Mouse (Mus musculus) neural tube, embryonic 15.5 days (tissue): ENCODE measurements around the gene Faap100. TPM values are rescaled to one million over a fixed set of nuclear protein-coding genes. Genes with fewer than 3 reads are reported as not detected.
"Not testable (repeated sequence)": the region's sequence is repeated elsewhere in the genome, so short reads cannot be mapped to it uniquely, and the experiment has no call there.

Source experiments
- ATAC-seq: fragments of 200-750 bp; cut with Nextera tagmentation; 2 replicates; pipeline ENCODE4 v1.8.0; 2017; ENCODE audit warnings: mild to moderate bottlenecking, moderate TSS enrichment, moderate library complexity; ENCODE audit not compliant: low FRiP score
- H3K27ac ChIP-seq: fragments of 300-500 bp; sonication (generic); replicated peaks from 2 replicates; pipeline ENCODE4 v1.5.1; 2015; ENCODE audit warnings: mild to moderate bottlenecking, inconsistent platforms
- H3K27me3 ChIP-seq: fragments of 300-500 bp; sonication (generic); replicated peaks from 2 replicates; pipeline ENCODE4 v1.6.1; 2015; ENCODE audit warnings: inconsistent platforms
- H3K36me3 ChIP-seq: fragments of 300-500 bp; sonication (generic); 2 replicates; pipeline ENCODE4 v1.6.1; 2015; ENCODE audit warnings: inconsistent platforms
- H3K4me1 ChIP-seq: fragments of 300-500 bp; sonication (generic); 2 replicates; pipeline ENCODE4 v1.6.1; 2015; ENCODE audit warnings: inconsistent platforms
- H3K4me2 ChIP-seq: fragments of 300-500 bp; sonication (generic); 2 replicates; pipeline ENCODE4 v1.6.1; 2015; ENCODE audit warnings: inconsistent platforms, mild to moderate bottlenecking, moderate library complexity
- H3K4me3 ChIP-seq: fragments of 300-500 bp; sonication (generic); replicated peaks from 2 replicates; pipeline ENCODE4 v1.5.1; 2015; ENCODE audit warnings: mild to moderate bottlenecking, inconsistent platforms
- H3K9ac ChIP-seq: fragments of 300-500 bp; sonication (generic); replicated peaks from 2 replicates; pipeline ENCODE4 v1.6.1; 2015; ENCODE audit warnings: mild to moderate bottlenecking, inconsistent platforms
- H3K9me3 ChIP-seq: fragments of 300-500 bp; sonication (generic); replicated peaks from 2 replicates; pipeline ENCODE4 v1.6.1; 2016; ENCODE audit warnings: inconsistent platforms
- WGBS: fragments of 180-500 bp; shearing (Covaris S2); methylation state at CpG from one replicate; pipeline ENCODE4 v1.1.7; 2015; ENCODE audit warnings: mixed read lengths; 5-methylcytosine and 5-hydroxymethylcytosine counted together
- polyA plus RNA-seq: library from polyadenylated mRNA; unstranded; fragments of >200 nt; fragmentation: Nextera tagmentation; extraction: Ambion mirVana; gene quantifications from 2 replicates; pipeline ENCODE4 v1.2.1, GENCODE M21; 2015

Faap100 gene
- polyA plus RNA-seq, 1 experiment from 2014 or later: 81.5 TPM

GRCm38 (mm10) chr11:120349371-120349985 is 29.1 kb downstream of the Faap100 start:
- Histone ChIP-seq H3K9ac (peak overlapping the region; percentile 92), H3K4me2 (peak overlapping the region; percentile 92), H3K4me3 (peak overlapping the region; percentile 98), H3K4me1 (peaks cover 57% of the 10 kb centered on the region), H3K36me3 (peaks cover 6% of the 10 kb centered on the region), H3K9me3 (no peaks in the 10 kb centered on the region), H3K27me3 (no peaks in the 10 kb centered on the region), H3K27ac (peak overlapping the region; percentile 100)
- 6% methylated on average over 16 of the region's 16 CpGs for WGBS
- peak; percentile 4; the same call in 1 of the 2 replicates for ATAC-seq

- Histone ChIP-seq H3K9me3 (no peaks in the 10 kb centered on the region), H3K27me3 (no peaks in the 10 kb centered on the region), H3K36me3 (peaks cover 6% of the 10 kb centered on the region), H3K27ac (peak overlapping the region; percentile 100), H3K4me1 (peaks cover 62% of the 10 kb centered on the region), H3K4me2 (peak overlapping the region; percentile 92), H3K9ac (peak overlapping the region; percentile 92), H3K4me3 (peak overlapping the region; percentile 98)
- WGBS: 7% methylated on average over 49 of the region's 53 CpGs
- ATAC-seq: peak; percentile 38
Observed at GRCm38 (mm10) chr11:120348684-120349370, 29.7 kb downstream of the Faap100 start.

GRCm38 (mm10) chr11:120347791-120348683 is 30.5 kb downstream of the Faap100 start, which contains the start of gene Actg1:
Gene Actg1 (minus strand): TSS chr11:120348542.
- peaks cover 6% of the 10 kb centered on the region for H3K36me3 ChIP-seq
- 2% methylated on average over 95 of the region's 103 CpGs for WGBS
- H3K4me1 ChIP-seq: peaks cover 58% of the 10 kb centered on the region

GRCm38 (mm10) chr11:120347301-120347700 is 31.3 kb downstream of the Faap100 start:
- WGBS: 3% methylated on average over 10 of the region's 10 CpGs
- Histone ChIP-seq H3K27ac (peak overlapping the region; percentile 100), H3K9me3 (no peaks in the 10 kb centered on the region), H3K4me2 (peak overlapping the region; percentile 92), H3K27me3 (no peaks in the 10 kb centered on the region), H3K4me3 (peak overlapping the region; percentile 98), H3K4me1 (peaks cover 51% of the 10 kb centered on the region), H3K36me3 (peaks cover 6% of the 10 kb centered on the region), H3K9ac (peak overlapping the region; percentile 100)
- ATAC-seq: no peak

More at GRCm38 (mm10) chr11:120347791-120348683, 30.5 kb downstream of the Faap100 start, which contains the start of gene Actg1:
- H3K4me2 ChIP-seq: peak within 1 kb of the TSS; percentile 92
- peak within 1 kb of the TSS; percentile 100 for H3K27ac ChIP-seq
- no peaks in the 10 kb centered on the region for H3K27me3 ChIP-seq
- H3K9ac ChIP-seq: peak within 1 kb of the TSS; percentile 100
- H3K4me3 ChIP-seq: peak within 1 kb of the TSS; percentile 98
- ATAC-seq: peak; percentile 88
- H3K9me3 ChIP-seq: no peaks in the 10 kb centered on the region

GRCm38 (mm10) chr11:120346383-120347034 is 32.1 kb downstream of the Faap100 start:
- H3K9me3 ChIP-seq, ATAC-seq, H3K27me3 ChIP-seq, H3K27ac ChIP-seq, H3K36me3 ChIP-seq: not testable (repeated sequence)
- peak overlapping the region; percentile 50 for H3K9ac ChIP-seq
- peak overlapping the region; percentile 70 for H3K4me2 ChIP-seq
- 43% methylated on average over 11 of the region's 13 CpGs for WGBS
- peak overlapping the region; percentile 47 for H3K4me3 ChIP-seq
- H3K4me1 ChIP-seq: peaks cover 44% of the 10 kb centered on the region

- peak overlapping the region; percentile 54 for H3K9ac ChIP-seq
- 24% methylated on average over 1 of the region's 1 CpGs for WGBS
- ATAC-seq: no peak
- H3K27ac ChIP-seq: peak overlapping the region; percentile 51; the same call in 1 of the 2 replicates
- peak overlapping the region; percentile 81 for H3K4me2 ChIP-seq
- H3K4me3 ChIP-seq: peak overlapping the region; percentile 40
- H3K9me3 ChIP-seq: no peaks in the 10 kb centered on the region
- peaks cover 30% of the 10 kb centered on the region for H3K4me1 ChIP-seq
- peaks cover 6% of the 10 kb centered on the region for H3K36me3 ChIP-seq
- H3K27me3 ChIP-seq: no peaks in the 10 kb centered on the region
Observed at GRCm38 (mm10) chr11:120345067-120345681, 33.4 kb downstream of the Faap100 start.

GRCm38 (mm10) chr11:120344310-120344920 is 34.1 kb downstream of the Faap100 start:
- peak overlapping the region; percentile 45 for H3K27ac ChIP-seq
- H3K27me3 ChIP-seq: no peaks in the 10 kb centered on the region
- no peaks in the 10 kb centered on the region for H3K9me3 ChIP-seq
- peak overlapping the region; percentile 40; the same call in 1 of the 2 replicates for H3K4me3 ChIP-seq
- H3K4me2 ChIP-seq: peak overlapping the region; percentile 81
- no peak overlapping the region for H3K9ac ChIP-seq
- 60% methylated on average over 5 of the region's 5 CpGs for WGBS
- H3K4me1 ChIP-seq: peaks cover 25% of the 10 kb centered on the region
- peaks cover 6% of the 10 kb centered on the region for H3K36me3 ChIP-seq
- no peak for ATAC-seq

- H3K4me2 ChIP-seq: peak overlapping the region; percentile 81
- no peaks in the 10 kb centered on the region for H3K9me3 ChIP-seq
- H3K4me1 ChIP-seq: peaks cover 21% of the 10 kb centered on the region
- no peaks in the 10 kb centered on the region for H3K27me3 ChIP-seq
- peaks cover 6% of the 10 kb centered on the region for H3K36me3 ChIP-seq
- no peak overlapping the region for H3K9ac ChIP-seq
- H3K27ac ChIP-seq: peak overlapping the region; percentile 45
- ATAC-seq: no peak
- 78% methylated on average over 5 of the region's 5 CpGs for WGBS
- no peak overlapping the region for H3K4me3 ChIP-seq
Observed at GRCm38 (mm10) chr11:120343519-120344309, 34.9 kb downstream of the Faap100 start.

GRCm38 (mm10) chr11:120342656-120343160 is 35.9 kb downstream of the Faap100 start:
- no peak overlapping the region for H3K27ac ChIP-seq
- H3K9me3 ChIP-seq: no peaks in the 10 kb centered on the region
- H3K27me3 ChIP-seq: no peaks in the 10 kb centered on the region
- peaks cover 6% of the 10 kb centered on the region for H3K36me3 ChIP-seq
- WGBS: 91% methylated on average over 5 of the region's 5 CpGs
- ATAC-seq: no peak
- H3K4me2 ChIP-seq: no peak overlapping the region
- H3K9ac ChIP-seq: no peak overlapping the region
- H3K4me3 ChIP-seq: no peak overlapping the region
- H3K4me1 ChIP-seq: peaks cover 21% of the 10 kb centered on the region

GRCm38 (mm10) chr11:120341661-120342060 is 36.9 kb downstream of the Faap100 start:
- no peak overlapping the region for H3K27ac ChIP-seq
- no peaks in the 10 kb centered on the region for H3K27me3 ChIP-seq
- peaks cover 21% of the 10 kb centered on the region for H3K4me1 ChIP-seq
- H3K4me3 ChIP-seq: no peak overlapping the region
- no peak for ATAC-seq
- peaks cover 6% of the 10 kb centered on the region for H3K36me3 ChIP-seq
- no peak overlapping the region for H3K9ac ChIP-seq
- WGBS: 97% methylated on average over 4 of the region's 4 CpGs
- H3K4me2 ChIP-seq: no peak overlapping the region
- H3K9me3 ChIP-seq: no peaks in the 10 kb centered on the region
